Mouse (Mus musculus): Measurements from ENCODE around the gene Kras.

DNA sequence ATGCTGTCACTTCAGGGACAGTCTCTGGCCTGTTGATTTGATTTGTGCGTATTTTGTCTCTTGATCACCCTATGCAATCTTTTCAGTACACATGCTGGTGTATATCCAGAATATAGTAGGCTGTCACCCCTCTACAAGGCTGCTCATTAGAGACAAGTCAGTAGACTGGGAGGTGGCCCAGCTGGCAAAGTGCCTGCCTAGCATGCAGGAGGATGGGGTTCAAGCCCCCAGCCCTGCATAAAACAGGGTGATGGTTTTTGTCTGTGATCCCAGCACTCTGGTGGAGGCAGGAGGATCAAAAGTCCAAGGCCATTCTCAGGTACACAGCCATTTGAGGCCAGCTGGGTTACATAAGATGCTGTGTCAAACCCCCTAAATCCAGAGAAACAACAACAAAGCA is 63.9 kb downstream of the Kras start:
- TF ChIP-seq EP300 (IDR thresholded peaks at IDR 0.05; ENCODE audit: low read length) (no peak), E2F4 (IDR thresholded peaks at IDR 0.05; ENCODE audit: insufficient replicate concordance, low read depth, low read length) (no peak)

Data from CH12.LX (cell line).